Mouse (Mus musculus): ENCODE measurements around the gene Cpt1b.

The Cpt1b gene

GRCm38 (mm10) chr15:89384617-89385016 lies 41.0 kb downstream of the Cpt1b start, which contains the start of gene Klhdc7b:
Klhdc7b (plus strand) TSS chr15:89384917.
- in situ Hi-C loops (cut with MboI, MseI): no loop called here

GRCm38 (mm10) chr15:89379429-89379828 lies 46.2 kb downstream of the Cpt1b start:
- in situ Hi-C loops (cut with MboI, MseI): no loop called here

- in situ Hi-C loops (cut with MboI, MseI): no loop called here
These were observed 46.7 kb downstream of the Cpt1b start, which contains the start of gene Odf3b for GRCm38 (mm10) chr15:89378831-89379401. Odf3b (minus strand) TSS chr15:89379282.

GRCm38 (mm10) chr15:89377938-89378828 lies 47.5 kb downstream of the Cpt1b start:
- in situ Hi-C loops (cut with MboI, MseI): no loop called here

GRCm38 (mm10) chr15:89377362-89377761 lies 48.3 kb downstream of the Cpt1b start:
- in situ Hi-C loops (cut with MboI, MseI): no loop called here

GRCm38 (mm10) chr15:89376957-89377356 lies 48.7 kb downstream of the Cpt1b start, which contains the start of gene Tymp:
Tymp (minus strand) TSS chr15:89377039.
- in situ Hi-C loops (cut with MboI, MseI): no loop called here

- in situ Hi-C loops (cut with MboI, MseI): no loop called here
These were observed 49.6 kb downstream of the Cpt1b start for GRCm38 (mm10) chr15:89376040-89376439.

- in situ Hi-C loops (cut with MboI, MseI): loop anchor here (5.0 kb wide), 1 partner anchor 52 kb away; the partner anchor contains the start of genes C730034F03Rik, Chkb, Cpt1b and Gm44502
These were observed 50.7 kb downstream of the Cpt1b start for GRCm38 (mm10) chr15:89374801-89375534.

- in situ Hi-C loops (cut with MboI, MseI): loop anchor here (5.0 kb wide), 1 partner anchor 53 kb away; the partner anchor contains the start of genes C730034F03Rik, Chkb, Cpt1b and Gm44502
These were observed 51.3 kb downstream of the Cpt1b start for GRCm38 (mm10) chr15:89374340-89374739.

GRCm38 (mm10) chr15:89373762-89374248 lies 51.9 kb downstream of the Cpt1b start, which contains the start of gene Sco2:
Sco2 (minus strand) TSS chr15:89373846.
- in situ Hi-C loops (cut with MboI, MseI): loop anchor here (5.0 kb wide), 1 partner anchor 53 kb away; the partner anchor contains the start of genes C730034F03Rik, Chkb, Cpt1b and Gm44502

GRCm38 (mm10) chr15:89373027-89373761 lies 52.5 kb downstream of the Cpt1b start:
- in situ Hi-C loops (cut with MboI, MseI): loop anchor here (5.0 kb wide), 1 partner anchor 54 kb away; the partner anchor contains the start of genes C730034F03Rik, Chkb, Cpt1b and Gm44502

- in situ Hi-C loops (cut with MboI, MseI): loop anchor here (5.0 kb wide), 1 partner anchor 55 kb away; the partner anchor contains the start of genes C730034F03Rik, Chkb, Cpt1b and Gm44502
These were observed 53.1 kb downstream of the Cpt1b start for GRCm38 (mm10) chr15:89372536-89372935.

- in situ Hi-C loops (cut with MboI, MseI): loop anchor here (5.0 kb wide), 1 partner anchor 55 kb away; the partner anchor contains the start of genes C730034F03Rik, Chkb, Cpt1b and Gm44502
These were observed 53.6 kb downstream of the Cpt1b start for GRCm38 (mm10) chr15:89372068-89372467.
